Mouse (Mus musculus) heart, embryonic 12.5 days (tissue): ENCODE data around the gene Enpp3. TPM values are rescaled to one million over a fixed set of nuclear protein-coding genes. Genes with fewer than 3 reads are reported as not detected.
A peak's percentile ranks its signal among the peaks of the same experiment; 100 is the strongest.

Experiments
- ATAC-seq: fragments of 200-750 bp; cut with Nextera tagmentation; 2 replicates; pipeline ENCODE4 v1.8.0; 2017; ENCODE audit warnings: moderate TSS enrichment, moderate library complexity; ENCODE audit not compliant: insufficient number of reproducible peaks, low FRiP score
- H3K27ac ChIP-seq: fragments of 300-500 bp; sonication (generic); 2 replicates; pipeline ENCODE4 v1.5.1; 2016; ENCODE audit warnings: mild to moderate bottlenecking, moderate library complexity; ENCODE audit not compliant: poor library complexity, severe bottlenecking
- H3K27me3 ChIP-seq: fragments of 300-500 bp; sonication (generic); replicated peaks from 2 replicates; pipeline ENCODE4 v1.6.1; 2016; ENCODE audit warnings: mild to moderate bottlenecking, moderate library complexity
- H3K36me3 ChIP-seq: fragments of 300-500 bp; sonication (generic); 2 replicates; pipeline ENCODE4 v1.6.1; 2016; ENCODE audit warnings: mild to moderate bottlenecking, moderate library complexity
- H3K4me1 ChIP-seq: fragments of 300-500 bp; sonication (generic); replicated peaks from 2 replicates; pipeline ENCODE4 v1.6.1; 2016; ENCODE audit warnings: mild to moderate bottlenecking
- H3K4me2 ChIP-seq: fragments of 300-500 bp; sonication (generic); 2 replicates; pipeline ENCODE4 v1.6.1; 2016; ENCODE audit warnings: mild to moderate bottlenecking, moderate library complexity
- H3K4me3 ChIP-seq: fragments of 300-500 bp; sonication (generic); 2 replicates; pipeline ENCODE4 v1.5.1; 2016; ENCODE audit warnings: mild to moderate bottlenecking
- H3K9ac ChIP-seq: fragments of 300-500 bp; sonication (generic); 2 replicates; pipeline ENCODE4 v1.6.1; 2016; ENCODE audit warnings: mild to moderate bottlenecking, moderate library complexity
- H3K9me3 ChIP-seq: fragments of 300-500 bp; sonication (generic); replicated peaks from 2 replicates; pipeline ENCODE4 v1.6.1; 2016; ENCODE audit warnings: mild to moderate bottlenecking, moderate library complexity
- WGBS: fragments of 180-500 bp; shearing (Covaris S2); methylation state at CpG from one replicate; pipeline ENCODE4 v1.1.7; 2016; 5-methylcytosine and 5-hydroxymethylcytosine counted together
- polyA plus RNA-seq: library from polyadenylated mRNA; unstranded; fragments of >200 nt; fragmentation: Nextera tagmentation; extraction: Ambion mirVana; gene quantifications from 2 replicates; pipeline ENCODE4 v1.2.1, GENCODE M21; 2016

The Enpp3 gene
- polyA plus RNA-seq, 1 experiment from 2014 or later = 2.2 TPM

DNA sequence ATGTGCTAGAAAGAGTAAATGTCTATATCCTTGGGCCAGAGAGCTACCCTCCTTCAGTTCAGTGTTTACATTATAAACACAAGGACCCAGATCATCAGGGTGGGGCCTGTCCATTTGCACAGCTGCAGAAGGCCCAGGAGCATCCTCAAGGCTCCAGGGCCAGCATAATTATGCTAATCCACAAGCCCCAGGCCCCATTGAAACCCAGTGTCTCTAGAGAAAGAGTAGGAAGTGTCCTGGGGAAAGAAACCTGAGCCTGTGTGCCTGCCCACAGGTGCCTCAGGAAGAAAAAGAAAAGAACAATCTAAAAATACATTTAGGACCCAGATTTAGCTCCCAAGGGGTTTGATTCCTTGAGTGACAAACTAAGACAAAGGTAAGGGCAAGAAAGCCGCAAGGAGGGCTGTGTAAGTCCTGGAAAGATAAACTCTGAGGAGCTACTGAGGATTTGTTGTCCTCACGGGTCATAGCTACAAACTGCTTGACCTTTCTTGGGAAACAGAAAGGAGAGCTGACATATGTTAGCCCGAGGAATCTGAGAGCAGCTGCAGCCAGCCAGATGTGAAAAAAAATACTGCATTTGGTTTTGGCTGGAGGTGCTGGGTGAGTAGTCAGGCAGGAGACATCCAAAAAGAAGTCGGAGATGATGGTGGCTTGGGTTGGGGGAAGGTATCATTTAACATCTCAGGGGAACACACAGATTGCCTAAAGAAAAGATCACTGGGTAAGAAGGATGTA is 7.8 kb downstream of the Enpp3 start:
- Histone ChIP-seq H3K27me3 (no peaks in the 10 kb centered on the region), H3K9me3 (0 out of 2 replicates have a peak, but pooled peaks cover 2% of the 10 kb centered on the region), H3K4me1 (peaks cover 16% of the 10 kb centered on the region), H3K4me3 (no peak overlapping the region), H3K27ac (no peak overlapping the region), H3K36me3 (no peaks in the 10 kb centered on the region), H3K4me2 (peak overlapping the region; percentile 43), H3K9ac (no peak overlapping the region)
- WGBS = 19% methylated on average over 4 of the region's 4 CpGs
- no peak for ATAC-seq

DNA sequence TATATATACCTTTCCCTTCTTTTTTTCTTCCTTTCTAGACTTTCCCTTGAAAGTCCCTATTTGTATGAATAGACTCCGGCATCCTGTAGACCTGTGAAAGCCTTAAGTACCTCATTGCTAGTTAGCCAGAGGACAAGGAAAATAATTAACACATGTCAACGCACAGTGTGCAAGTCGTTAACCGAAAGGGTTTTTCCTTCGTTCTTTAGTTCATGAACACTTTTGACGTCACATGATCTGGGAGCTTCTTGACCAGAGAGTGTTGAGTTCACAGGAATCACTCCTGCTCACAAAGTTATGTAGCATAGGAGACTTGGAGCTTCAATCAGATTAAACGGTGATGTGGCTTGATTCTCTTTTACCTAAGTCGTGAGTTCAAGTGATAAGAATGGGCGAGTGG is 10.3 kb downstream of the Enpp3 start:
- ATAC-seq = no peak
- Histone ChIP-seq H3K9me3 (no peaks in the 10 kb centered on the region), H3K9ac (no peak overlapping the region), H3K27me3 (no peaks in the 10 kb centered on the region), H3K4me1 (peaks cover 16% of the 10 kb centered on the region), H3K27ac (no peak overlapping the region), H3K4me2 (no peak overlapping the region), H3K4me3 (no peak overlapping the region), H3K36me3 (no peaks in the 10 kb centered on the region)
- WGBS = 84% methylated on average over 9 of the region's 9 CpGs

DNA sequence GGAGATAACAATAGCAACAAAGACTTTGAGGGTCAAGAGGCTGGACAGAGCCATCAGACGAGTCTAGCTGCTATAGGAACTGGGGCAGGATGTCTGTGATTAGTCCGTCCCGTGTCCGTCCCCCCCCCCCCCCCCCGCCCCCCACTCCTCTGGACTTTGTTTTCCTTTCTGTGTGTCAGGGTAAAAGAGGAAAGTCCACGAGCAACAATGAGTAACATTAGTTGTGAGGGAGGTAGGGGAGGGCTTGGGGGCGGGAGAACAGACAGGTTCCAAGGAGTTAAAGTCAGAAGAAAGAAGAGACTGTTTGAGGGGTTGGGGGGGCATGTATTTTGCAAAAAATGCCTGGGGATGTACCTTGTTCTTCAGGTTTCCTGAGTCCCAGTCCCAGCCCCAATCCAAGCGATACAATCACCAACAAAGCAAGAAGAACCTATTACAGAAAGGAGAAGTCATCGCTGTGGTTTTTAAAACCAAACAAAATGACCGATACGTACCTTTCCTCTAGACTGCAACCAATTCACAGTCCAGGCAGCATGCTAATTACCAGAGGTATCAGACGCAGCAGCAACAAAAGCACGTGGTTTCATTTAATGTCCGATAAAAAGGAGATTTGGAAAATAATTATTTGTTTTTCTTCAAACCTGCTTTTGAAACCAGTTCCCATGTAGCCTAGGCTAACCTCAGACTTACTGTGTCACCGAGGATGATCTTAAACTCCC is 11.1 kb downstream of the Enpp3 start:
- Histone ChIP-seq H3K9ac (no peak overlapping the region), H3K27ac (no peak overlapping the region), H3K9me3 (no peaks in the 10 kb centered on the region), H3K4me3 (no peak overlapping the region), H3K36me3 (no peaks in the 10 kb centered on the region), H3K4me2 (no peak overlapping the region), H3K27me3 (no peaks in the 10 kb centered on the region), H3K4me1 (peaks cover 14% of the 10 kb centered on the region)
- ATAC-seq = no peak
- 65% methylated on average over 14 of the region's 15 CpGs for WGBS

DNA sequence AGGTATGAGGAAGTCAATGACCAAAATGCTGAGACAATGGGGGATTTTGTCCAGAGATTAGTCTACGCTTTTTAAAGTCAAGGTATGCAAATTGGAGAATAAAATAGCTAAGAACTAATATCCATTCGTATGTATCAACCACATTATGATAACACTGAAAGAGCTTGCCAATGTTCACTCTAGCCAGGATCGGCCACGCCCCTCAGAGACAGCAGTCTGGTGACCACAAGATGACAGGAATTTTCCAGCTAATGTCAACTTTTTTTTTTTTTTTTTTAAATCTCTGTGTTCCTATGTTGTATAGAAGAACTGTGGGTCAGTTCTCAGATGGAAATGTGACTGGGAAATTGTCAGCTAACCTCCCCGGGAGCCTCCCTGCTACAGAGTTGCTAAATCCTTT is 12.2 kb downstream of the Enpp3 start:
- Histone ChIP-seq H3K4me2 (no peak overlapping the region), H3K36me3 (no peaks in the 10 kb centered on the region), H3K27me3 (no peaks in the 10 kb centered on the region), H3K9me3 (no peaks in the 10 kb centered on the region), H3K4me1 (0 out of 2 replicates have a peak, but pooled peaks cover 4% of the 10 kb centered on the region), H3K9ac (no peak overlapping the region), H3K4me3 (no peak overlapping the region), H3K27ac (no peak overlapping the region)
- no peak for ATAC-seq
- 85% methylated on average over 5 of the region's 5 CpGs for WGBS

DNA sequence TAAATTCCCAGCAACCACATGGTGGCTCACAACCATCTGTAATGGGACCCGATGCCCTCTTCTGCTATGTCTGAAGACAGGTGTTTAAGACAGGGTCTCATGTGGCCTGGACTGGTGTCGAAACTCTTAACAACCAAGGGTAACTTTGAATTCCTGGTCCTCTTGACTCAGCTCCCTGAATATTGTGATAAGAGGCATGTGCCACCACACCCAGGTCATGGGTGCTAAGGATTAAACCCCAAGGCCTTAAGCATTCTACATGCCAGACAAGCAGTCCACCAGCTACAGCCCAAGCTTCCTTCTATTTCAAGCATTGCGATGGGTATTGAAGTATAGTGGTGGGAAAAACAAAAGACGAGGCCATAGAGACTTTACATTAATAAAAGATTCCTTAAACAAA is 14.5 kb downstream of the Enpp3 start:
- no peak for ATAC-seq
- Histone ChIP-seq H3K4me3 (no peak overlapping the region), H3K27ac (no peak overlapping the region), H3K9ac (no peak overlapping the region), H3K4me2 (no peak overlapping the region), H3K9me3 (no peaks in the 10 kb centered on the region), H3K4me1 (no peaks in the 10 kb centered on the region), H3K27me3 (no peaks in the 10 kb centered on the region), H3K36me3 (no peaks in the 10 kb centered on the region)
- WGBS = 84% methylated on average over 4 of the region's 4 CpGs

DNA sequence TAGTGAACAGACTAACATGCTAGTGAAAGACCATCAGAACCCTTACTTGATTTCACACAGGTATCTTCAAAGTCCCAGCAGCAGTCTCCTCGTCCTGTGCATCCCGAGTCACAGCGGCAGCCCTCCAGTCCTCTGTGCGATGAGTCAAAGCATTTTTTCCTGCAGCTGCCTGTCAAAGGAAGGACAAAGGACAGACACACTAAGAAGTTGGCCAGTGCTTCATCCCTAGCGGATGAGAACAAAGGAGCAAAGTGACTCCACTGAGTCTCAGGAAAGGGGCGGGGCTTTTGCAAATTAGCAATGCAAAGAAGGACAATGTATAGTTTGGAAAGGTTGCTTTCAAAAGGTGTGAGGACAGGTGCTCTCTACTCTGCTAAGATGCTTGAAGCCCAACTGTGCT is 16.5 kb downstream of the Enpp3 start:
- 27% methylated on average over 6 of the region's 6 CpGs for WGBS
- H3K27me3 ChIP-seq = no peaks in the 10 kb centered on the region
- H3K4me1 ChIP-seq = 0 out of 2 replicates have a peak, but pooled peaks cover 3% of the 10 kb centered on the region
- H3K4me3 ChIP-seq = no peak overlapping the region
- no peaks in the 10 kb centered on the region for H3K36me3 ChIP-seq
- H3K9me3 ChIP-seq = no peaks in the 10 kb centered on the region
- H3K9ac ChIP-seq = no peak overlapping the region
- no peak for ATAC-seq
- H3K27ac ChIP-seq = no peak overlapping the region
- H3K4me2 ChIP-seq = no peak overlapping the region

DNA sequence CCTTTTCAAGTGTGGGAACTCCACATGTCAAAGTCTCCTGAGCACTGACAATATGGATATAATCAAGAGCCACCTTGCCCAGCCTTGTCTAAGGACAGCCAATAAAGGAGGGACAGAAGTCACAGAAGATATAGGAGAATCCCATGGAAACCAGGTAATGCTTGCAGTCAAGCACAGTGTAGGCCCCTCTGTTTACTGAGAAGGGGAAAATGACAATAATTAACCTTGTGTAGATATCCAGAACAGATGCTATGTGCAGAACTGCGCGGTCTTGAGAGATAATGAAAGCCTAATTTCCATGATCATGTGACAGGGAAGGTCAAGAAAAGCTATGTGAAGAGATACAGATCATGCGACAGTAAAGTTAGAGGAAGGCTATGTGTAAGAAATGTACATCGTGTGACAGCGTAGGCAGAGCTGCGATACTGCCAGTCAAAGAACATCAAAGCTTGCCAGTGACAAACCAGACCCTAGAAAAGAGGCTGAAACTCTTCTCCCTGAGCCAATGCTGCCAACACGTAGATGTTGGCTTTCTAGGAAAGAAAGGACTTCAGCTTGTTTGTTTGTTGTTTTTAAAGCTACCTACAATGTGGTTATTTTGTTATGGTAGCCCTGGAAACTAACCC is 17.1 kb downstream of the Enpp3 start:
- Histone ChIP-seq H3K4me3 (no peak overlapping the region), H3K4me2 (no peak overlapping the region), H3K27me3 (no peaks in the 10 kb centered on the region), H3K4me1 (0 out of 2 replicates have a peak, but pooled peaks cover 3% of the 10 kb centered on the region), H3K36me3 (no peaks in the 10 kb centered on the region), H3K27ac (no peak overlapping the region), H3K9me3 (no peaks in the 10 kb centered on the region), H3K9ac (no peak overlapping the region)
- WGBS = 81% methylated on average over 7 of the region's 7 CpGs
- ATAC-seq = no peak

DNA sequence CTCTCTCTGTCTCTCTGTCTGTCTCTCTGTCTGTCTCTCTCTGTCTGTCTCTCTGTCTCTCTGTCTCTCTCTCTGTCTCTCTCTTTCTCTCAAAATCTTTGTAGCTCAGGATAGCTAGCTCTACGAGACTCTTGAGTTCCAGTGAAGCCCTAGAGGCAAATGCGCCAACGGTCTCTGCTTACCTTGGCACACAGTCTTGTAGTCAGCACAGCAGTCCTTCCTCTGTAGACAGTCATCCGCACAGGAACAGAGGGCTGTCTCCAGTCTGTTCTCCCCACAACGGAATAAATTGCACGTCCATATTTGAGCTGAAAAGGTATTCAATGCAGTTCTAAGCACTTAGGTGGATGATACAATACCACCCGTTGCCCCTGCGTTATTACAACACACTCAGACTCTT is 18.0 kb downstream of the Enpp3 start:
- H3K36me3 ChIP-seq = no peaks in the 10 kb centered on the region
- H3K9me3 ChIP-seq = no peaks in the 10 kb centered on the region
- H3K4me2 ChIP-seq = no peak overlapping the region
- H3K27ac ChIP-seq = no peak overlapping the region
- no peak for ATAC-seq
- H3K4me1 ChIP-seq = 0 out of 2 replicates have a peak, but pooled peaks cover 3% of the 10 kb centered on the region
- no peaks in the 10 kb centered on the region for H3K27me3 ChIP-seq
- H3K9ac ChIP-seq = no peak overlapping the region
- WGBS = 80% methylated on average over 8 of the region's 8 CpGs
- no peak overlapping the region for H3K4me3 ChIP-seq

DNA sequence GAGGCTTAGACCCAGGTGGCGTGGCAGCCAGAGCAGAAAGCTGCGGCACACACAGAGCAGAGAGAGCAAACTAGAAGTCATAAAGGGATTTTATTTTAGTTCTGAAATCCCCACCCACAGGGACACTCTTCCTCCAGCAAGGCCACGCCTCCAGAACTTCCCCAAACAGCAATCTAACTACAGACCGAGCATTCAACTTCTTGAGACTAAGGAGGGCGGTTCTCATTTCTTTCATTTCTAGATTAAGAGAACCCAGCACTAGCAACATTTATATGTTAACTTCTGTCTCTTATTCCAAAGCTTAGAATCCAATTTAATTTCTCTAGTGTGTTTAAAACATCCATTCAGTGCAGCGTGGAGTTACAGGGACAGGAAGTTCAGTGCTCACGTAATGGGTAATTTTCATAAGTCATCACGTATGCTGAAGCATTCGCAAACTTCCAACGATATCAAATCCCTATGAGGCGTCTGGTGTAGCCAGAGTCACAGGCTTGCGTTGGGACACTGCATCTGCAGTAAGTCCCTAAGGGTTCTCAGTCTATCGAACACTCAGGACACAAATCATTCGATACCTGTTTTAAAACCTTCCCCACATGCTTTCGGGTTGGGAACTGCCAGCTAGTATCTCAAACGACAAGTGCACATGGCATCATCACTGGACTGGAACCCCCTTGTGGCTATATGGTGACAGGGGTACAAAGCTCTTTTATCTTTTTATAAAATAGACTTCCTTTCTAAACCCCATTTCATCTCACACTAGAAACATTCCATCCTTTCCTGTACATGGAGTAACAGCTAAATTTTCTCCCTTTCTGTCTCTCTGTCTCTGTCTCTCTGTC is 18.7 kb downstream of the Enpp3 start:
- ATAC-seq = no peak
- Histone ChIP-seq H3K9ac (no peak overlapping the region), H3K27me3 (no peaks in the 10 kb centered on the region), H3K4me2 (no peak overlapping the region), H3K4me1 (0 out of 2 replicates have a peak, but pooled peaks cover 3% of the 10 kb centered on the region), H3K27ac (no peak overlapping the region), H3K36me3 (no peaks in the 10 kb centered on the region), H3K9me3 (no peaks in the 10 kb centered on the region), H3K4me3 (no peak overlapping the region)
- 76% methylated on average over 16 of the region's 16 CpGs for WGBS

DNA sequence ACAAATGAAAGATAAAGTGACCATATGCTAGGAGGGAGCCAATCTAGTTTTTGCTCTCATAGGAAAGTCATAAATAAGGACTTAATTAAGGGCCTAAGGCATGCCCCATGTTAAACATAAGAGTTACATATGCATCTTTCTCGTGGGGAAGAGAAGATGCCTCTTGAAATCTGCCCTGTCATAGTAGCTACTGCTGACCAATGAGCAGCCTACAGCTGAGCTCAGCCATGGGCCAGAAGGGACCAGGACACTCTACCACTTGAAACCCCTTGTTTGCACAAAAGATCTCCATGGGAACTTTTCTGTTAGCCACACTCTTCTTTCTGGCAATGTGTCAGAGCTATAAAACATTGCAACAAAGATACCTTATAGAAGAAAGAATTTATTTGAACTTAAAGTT is 19.4 kb downstream of the Enpp3 start:
- WGBS = 45% methylated on average over 1 of the region's 1 CpGs
- no peak overlapping the region for H3K9ac ChIP-seq

More for the DNA sequence above, 19.4 kb downstream of the Enpp3 start:
- Histone ChIP-seq H3K4me2 (no peak overlapping the region), H3K27me3 (no peaks in the 10 kb centered on the region), H3K27ac (no peak overlapping the region), H3K4me3 (no peak overlapping the region), H3K36me3 (no peaks in the 10 kb centered on the region), H3K4me1 (0 out of 2 replicates have a peak, but pooled peaks cover 3% of the 10 kb centered on the region), H3K9me3 (no peaks in the 10 kb centered on the region)
- ATAC-seq = peak; percentile 36; the same call in 1 of the 2 replicates
